Mouse (Mus musculus) G1E (cell line): ENCODE data around the gene Cd200.

Source experiments
- CTCF ChIP-seq: IDR thresholded peaks from 2 replicates; pipeline ENCODE4 v1.5.1; 2012; ENCODE audit warnings: low read depth, low read length, inconsistent platforms, mixed read lengths
- GATA1 ChIP-seq: IDR thresholded peaks from 2 replicates; pipeline ENCODE4 v1.6.1; 2012; ENCODE audit warnings: borderline replicate concordance, low read length, inconsistent platforms, mixed read lengths
- POLR2AphosphoS5 ChIP-seq: IDR thresholded peaks from 2 replicates; pipeline ENCODE4 v1.6.1; 2012; ENCODE audit warnings: low read depth, low read length, inconsistent platforms; ENCODE audit not compliant: insufficient replicate concordance
- TAL1 ChIP-seq: conservative IDR thresholded peaks from 2 replicates; pipeline ENCODE4 v1.6.1; 2012; ENCODE audit warnings: low read depth, low read length, inconsistent platforms, mixed read lengths

DNA sequence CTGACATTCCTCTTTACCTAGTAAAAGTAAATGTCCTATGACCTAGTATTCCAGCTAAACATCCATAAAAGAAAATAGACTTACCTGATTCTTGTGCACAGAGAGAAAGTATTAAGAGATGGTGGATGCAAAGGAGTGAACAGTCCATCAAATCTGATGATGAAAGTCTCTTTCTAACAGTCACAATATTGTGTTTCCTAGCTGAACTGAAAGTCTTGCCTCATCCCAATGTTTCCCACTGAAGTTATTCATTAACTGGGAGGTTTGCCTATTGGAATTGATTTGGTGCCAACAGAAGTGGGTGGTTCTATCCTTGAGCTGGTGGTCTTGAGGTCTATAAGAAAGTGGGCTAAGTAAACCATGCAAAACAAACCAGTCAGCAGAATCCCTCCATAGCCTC lies 45.9 kb upstream of the Cd200 start:
- TF ChIP-seq TAL1 (no peak), CTCF (no peak), POLR2AphosphoS5 (no peak), GATA1 (no peak)
